Mouse (Mus musculus) fat pad, adult 2 months (tissue): ENCODE measurements at regions not wholly inside any gene's neighbourhood (a gene's known extent, or its start where the extent isn't known, plus 50 kb on each side); places are given as distances from the start of the nearest gene placed in this dataset.
"Not testable (repeated sequence)": the region's sequence is repeated elsewhere in the genome, so short reads cannot be mapped to it uniquely, and the experiment has no call there.

ENCODE experiments used
- DNase-seq: peaks from one replicate; pipeline ENCODE4 v3.0.0-alpha.2; 2011; ENCODE audit warnings: low read depth, low spot score; ENCODE audit errors: extremely low read depth

- no peak for DNase-seq
Observed at GRCm38 (mm10) chr7:111179401-111180271, 96.8 kb upstream of the Eif4g2 start.

DNA sequence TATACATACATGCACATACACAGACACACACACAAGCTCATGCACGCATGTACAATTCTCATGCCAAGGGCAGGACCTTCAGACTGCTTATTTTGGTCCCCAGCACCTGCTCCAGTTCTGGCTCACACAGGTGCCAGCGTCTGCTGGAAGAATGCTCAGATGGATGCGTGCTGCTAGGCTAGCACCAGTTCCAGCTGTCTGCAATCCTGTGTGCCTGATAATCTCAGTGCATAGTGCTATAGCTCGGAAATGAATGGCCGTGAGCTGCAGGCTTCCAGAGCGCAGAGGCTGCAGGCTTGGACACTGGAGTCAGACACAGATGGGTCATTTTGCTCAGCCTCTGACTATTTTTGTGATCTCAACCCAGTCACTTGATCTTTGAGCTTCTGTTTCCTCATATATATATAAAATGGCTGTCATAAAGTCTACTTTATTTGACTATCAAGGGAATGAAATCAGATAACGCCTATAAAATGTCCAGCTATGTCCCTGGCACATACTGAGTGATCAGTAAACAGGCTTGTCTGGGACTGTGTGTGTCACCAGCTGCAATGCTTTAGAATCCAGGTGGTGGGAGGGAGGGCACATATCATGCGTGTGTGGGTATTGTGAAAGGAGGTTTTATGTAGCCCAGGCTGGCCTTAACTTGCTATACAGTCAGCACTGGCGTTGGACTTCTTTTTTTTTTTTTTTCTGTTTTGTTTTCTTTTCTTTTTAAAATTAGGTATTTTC is 91.7 kb upstream of the Eif4g2 start:
- no peak for DNase-seq

- no peak for DNase-seq
Observed at GRCm38 (mm10) chr7:111172061-111172460, 89.2 kb upstream of the Eif4g2 start.

DNA sequence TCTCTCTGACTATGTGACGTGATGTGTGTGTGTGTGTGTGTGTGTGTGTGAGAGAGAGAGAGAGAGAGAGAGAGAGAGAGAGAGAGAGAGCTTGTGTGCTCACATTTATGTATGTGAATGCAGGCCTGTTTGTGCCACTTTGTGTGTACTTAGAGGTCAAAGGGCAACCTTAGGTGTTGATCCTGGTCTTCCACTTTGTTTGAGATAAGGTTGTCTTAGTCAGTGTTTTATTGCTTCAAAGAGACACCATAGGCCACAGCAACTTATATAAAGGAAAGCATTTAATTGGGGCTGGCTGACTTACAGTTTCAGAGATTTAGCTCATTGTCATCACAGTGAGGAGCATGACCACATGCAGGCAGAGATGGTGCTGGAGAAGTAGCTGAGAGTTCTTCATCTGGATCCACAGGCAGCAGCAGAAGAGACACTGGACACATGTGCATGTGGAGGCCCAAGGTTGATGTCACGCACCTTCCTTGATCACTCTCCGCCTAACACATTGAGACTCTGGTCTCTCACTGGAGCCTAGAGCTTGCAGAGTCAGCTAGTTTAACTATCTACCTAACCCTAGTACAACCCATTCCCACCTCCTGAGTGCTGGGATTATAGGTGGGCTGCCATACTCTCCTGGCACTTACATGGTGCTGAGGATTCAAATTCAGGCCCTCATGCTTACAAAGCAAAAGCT is 85.9 kb upstream of the Eif4g2 start:
- DNase-seq: not testable (repeated sequence)

- no peak for DNase-seq
Observed at GRCm38 (mm10) chr7:111164994-111165393, 82.2 kb upstream of the Eif4g2 start.

GRCm38 (mm10) chr7:111164276-111164675 is 81.4 kb upstream of the Eif4g2 start:
- DNase-seq: no peak

- no peak for DNase-seq
Observed at GRCm38 (mm10) chr7:111163861-111164260, 81.0 kb upstream of the Eif4g2 start.

DNA sequence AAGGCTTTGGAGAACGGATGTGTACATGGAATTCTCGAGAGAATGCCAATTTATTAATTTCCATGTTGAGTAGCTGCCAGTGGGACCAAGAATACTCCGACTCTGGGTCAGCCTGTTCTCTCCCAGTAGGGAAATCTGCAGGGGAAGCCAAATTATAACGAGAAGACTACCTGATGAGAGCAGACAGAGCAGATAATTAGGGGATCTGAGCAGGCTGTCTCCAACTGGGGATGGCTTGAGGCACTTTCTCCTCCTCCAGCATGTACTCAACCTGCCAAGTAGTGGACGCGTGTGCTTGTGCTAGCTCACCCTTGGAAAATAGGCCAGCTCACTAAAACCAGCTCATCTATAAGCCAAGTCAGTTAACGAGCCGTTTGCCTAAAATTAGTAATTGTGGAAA is 80.5 kb upstream of the Eif4g2 start:
- DNase-seq: no peak

- no peak for DNase-seq
Observed at GRCm38 (mm10) chr7:111158791-111159286, 76.0 kb upstream of the Eif4g2 start.

- DNase-seq: no peak
Observed at GRCm38 (mm10) chr7:111157754-111158325, 75.0 kb upstream of the Eif4g2 start.

DNA sequence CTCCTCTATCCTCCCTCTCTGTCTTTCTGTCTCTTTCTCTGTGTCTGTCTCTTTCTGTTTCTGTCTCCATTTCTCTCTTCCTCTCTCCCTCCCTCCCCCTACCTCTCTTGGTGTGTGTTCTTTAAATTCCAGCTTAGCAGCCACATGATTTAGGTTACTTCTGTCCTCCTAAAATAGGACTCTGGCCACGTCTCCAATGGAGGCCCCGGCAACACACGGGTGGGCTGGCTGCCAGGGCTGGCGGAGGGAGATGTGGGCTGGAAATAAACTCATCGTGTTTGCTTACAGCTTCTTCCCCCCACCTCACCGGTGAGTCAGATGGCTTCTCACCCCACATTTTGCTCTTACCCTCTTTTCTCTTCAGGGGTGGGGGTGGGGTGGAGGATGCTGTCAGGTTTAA is 74.5 kb upstream of the Eif4g2 start:
- no peak for DNase-seq

DNA sequence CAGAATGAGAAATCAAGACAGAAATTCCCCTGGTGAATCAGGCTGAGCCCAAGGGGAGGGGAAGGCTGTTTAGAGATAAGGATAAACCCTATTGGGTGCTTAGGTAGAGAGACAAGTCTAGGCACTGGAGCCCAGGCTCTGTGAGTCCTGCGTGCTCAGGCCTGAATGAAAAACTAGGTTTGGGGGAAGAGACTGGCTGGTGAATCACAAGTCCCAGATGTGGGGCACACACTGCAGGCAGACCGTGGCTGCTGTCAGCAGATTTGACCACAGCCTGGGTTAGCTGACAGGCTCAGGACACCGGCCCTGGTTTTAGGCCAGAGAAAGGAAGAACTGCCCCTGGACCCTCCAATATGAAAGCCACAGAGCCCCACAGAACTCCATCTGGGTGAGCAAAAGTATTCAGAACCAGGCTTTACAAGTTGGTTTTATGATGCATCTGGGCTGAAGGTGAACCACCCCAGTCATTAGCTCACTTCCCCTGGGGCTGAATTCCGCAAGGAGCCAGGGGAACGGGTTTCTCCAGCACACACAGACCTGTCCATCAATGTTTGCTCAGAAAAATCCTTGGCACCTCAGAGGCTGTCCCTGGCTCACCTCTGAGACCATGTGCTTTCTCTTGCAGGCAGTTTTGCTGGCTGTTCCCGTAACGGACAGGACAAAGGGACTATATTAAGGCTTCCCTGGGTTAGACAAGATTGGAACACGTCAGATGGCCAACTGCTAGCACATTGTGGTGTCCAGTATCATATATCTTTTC is 73.8 kb upstream of the Eif4g2 start:
- peak; percentile 99 for DNase-seq

GRCm38 (mm10) chr7:111155995-111156394 is 73.2 kb upstream of the Eif4g2 start:
- no peak for DNase-seq

- DNase-seq: no peak
Observed at GRCm38 (mm10) chr7:111154217-111154616, 71.4 kb upstream of the Eif4g2 start.

DNA sequence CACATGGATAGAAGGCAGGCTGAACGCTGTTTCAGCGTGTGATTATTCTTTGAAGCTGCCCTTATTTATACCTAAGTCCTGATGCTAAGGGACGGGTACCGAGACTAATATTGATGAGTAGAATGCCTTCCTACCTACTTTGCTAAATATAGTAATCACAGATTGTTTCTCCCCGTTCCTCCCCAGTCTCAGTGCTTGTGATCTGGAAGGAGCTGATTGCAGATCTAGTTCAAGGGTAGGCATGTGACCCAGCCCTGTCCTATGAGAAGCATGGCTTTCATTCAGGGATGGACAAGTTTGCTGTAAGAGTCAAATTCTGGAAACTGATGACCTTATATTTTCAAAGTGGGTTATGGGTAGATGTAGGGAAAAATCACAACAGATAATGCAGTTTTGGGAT is 67.7 kb upstream of the Eif4g2 start:
- no peak for DNase-seq

DNA sequence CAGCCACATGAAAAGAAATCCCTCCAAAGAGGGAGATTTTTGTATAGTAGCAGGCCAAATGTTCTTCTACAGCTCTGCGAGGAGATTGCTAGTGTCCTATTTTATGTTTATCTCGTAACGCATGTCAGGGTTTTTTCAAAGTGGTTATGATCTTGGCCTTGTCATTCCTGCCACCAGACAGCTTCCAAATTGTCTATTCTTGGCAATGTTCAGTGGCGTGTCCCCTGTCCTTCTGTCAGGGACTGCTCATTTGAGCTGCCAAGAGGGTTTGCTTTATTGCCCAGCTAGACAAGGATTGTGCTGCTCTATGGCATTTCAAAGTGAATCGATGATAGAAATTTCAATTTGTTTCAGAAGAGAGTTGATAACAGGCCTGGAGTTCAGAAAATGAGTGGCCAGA is 67.3 kb upstream of the Eif4g2 start:
- DNase-seq: no peak

DNA sequence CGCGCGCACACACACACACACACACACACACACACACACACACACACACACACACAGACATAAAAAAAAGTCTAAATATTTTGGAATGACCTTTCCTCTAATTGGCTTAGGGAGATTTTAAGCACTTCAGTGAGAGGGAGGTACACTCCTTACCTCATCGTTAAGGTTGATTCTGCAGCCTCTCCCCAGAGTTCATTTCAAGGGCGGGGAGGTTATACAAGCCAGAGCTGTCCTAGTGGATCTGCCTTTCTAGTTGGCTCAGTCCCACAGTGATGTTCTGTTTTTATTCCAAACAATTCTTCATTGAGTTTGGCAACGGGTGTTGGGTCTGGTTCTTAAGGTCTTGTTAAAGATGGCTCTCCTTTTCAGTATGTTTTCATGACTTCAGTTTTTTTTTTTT is 64.8 kb upstream of the Eif4g2 start:
- no peak for DNase-seq

- DNase-seq: no peak
Observed at GRCm38 (mm10) chr7:111146670-111147069, 63.8 kb upstream of the Eif4g2 start.

DNA sequence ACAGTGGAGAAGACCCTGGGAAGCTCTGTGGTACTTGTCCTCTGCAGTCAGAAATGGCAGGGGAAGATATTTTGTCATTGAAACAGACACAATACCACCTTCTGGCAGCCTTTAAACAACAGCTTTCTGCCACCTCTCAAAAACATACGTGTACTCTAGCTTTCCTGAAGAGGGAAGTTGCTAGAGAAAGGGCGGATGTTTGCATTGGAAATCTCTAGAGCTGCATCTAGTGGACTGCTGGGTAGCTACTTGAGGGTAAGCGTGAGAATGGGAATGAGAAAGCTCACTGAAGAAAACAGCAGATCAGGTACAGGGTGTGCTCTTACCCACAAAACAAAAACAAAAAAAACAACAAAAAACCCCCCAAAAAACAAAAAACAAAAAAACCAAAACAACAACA is 61.4 kb upstream of the Eif4g2 start:
- DNase-seq: no peak

DNA sequence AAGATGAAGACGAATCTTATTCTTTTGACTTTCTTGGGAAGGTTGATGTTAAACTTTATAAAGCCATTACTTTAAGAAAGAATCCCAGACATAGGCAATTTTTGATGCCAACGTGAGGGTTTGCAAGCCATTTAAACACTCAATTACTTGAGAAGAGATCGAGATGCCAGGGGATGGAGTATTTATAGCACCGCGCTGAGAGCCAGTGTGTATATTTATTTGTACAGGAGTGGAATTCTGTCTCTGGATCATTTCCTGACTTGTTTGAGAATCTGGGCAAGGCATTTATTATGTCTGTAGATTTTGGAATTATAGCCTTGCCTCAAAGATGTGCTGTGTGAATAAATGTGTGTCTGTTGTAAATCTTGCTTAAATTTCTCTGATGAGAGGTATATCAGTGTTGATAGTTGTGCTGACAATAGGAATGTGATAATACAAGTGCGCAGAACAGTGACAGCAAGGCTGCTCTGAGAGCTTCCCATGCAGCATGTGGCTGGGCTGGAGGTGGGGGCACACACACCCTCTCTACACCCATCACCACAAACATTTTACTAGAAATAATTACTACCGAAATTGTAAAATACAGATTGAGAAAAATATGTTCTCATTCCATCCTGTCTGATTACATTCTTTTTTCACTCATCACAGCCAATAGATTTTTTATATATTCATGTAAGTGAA is 58.6 kb upstream of the Eif4g2 start:
- no peak for DNase-seq
